ENCODE assay signal across 8 mouse cellular contexts in the genomic region with DNA sequence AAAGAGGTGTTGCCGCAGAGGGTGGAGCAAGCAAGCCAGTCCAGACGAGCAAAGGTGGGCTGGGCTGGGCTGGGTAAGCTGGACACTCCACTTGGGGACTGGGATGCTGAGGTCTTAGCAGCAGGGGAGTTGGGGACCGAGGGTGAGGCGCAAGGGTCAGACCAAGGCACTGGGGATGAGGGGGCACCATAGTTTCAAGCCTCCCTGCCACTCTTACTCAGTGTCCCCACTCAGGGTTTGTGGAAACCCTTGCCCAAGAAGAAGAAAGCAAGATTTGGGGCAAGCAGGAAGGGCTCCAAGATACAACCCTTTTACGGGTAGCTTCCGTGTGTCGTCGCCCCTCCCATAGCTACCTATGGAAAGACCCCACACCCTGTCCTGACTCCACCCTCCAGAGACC.
DNase-seq lines count a peak whose midpoint lies in the region; ATAC-seq and TF ChIP-seq lines count a peak whose summit lies in the region.

No protein-coding gene starts in this region.

- ATAC-seq in limb, embryonic 13.5 days (ENCODE audit: low FRiP score, low read depth): no peak
- 0 out of 2 replicates have a peak, but pooled peaks have one; percentile 12 for ATAC-seq in stomach, embryonic 16.5 days (ENCODE audit: insufficient read depth, low FRiP score)

- no peaks in the 10 kb centered on the region for H3K27me3 ChIP-seq in thymus, adult 2 months (ENCODE audit: control insufficient read depth, insufficient read depth, low read length)
- peaks cover 80% of the 10 kb centered on the region for H3K27me3 ChIP-seq in limb, embryonic 13.5 days
- peaks cover 2% of the 10 kb centered on the region; the same call in 1 of the 2 replicates for H3K27me3 ChIP-seq in stomach, embryonic 16.5 days (ENCODE audit: control insufficient read depth, insufficient read depth, low read length)

- H3K36me3 ChIP-seq in thymus, adult 2 months (ENCODE audit: control insufficient read depth, insufficient read depth, low read length): no peaks in the 10 kb centered on the region
- H3K36me3 ChIP-seq in limb, embryonic 13.5 days: no peaks in the 10 kb centered on the region
- H3K36me3 ChIP-seq in stomach, embryonic 16.5 days (ENCODE audit: control insufficient read depth, insufficient read depth, low read length): no peaks in the 10 kb centered on the region

- H3K4me2 ChIP-seq in limb, embryonic 13.5 days (replicated peaks): peak overlapping the region; percentile 98
- H3K4me2 ChIP-seq in stomach, embryonic 16.5 days (ENCODE audit: low read depth, low read length): peak overlapping the region; percentile 99

- peak overlapping the region; percentile 57 for H3K4me3 ChIP-seq in thymus, adult 2 months (ENCODE audit: control insufficient read depth, insufficient read depth, low read length)
- peak overlapping the region; percentile 54 for H3K4me3 ChIP-seq in limb, embryonic 13.5 days
- H3K4me3 ChIP-seq in stomach, embryonic 16.5 days (replicated peaks; ENCODE audit: low read length): peak overlapping the region; percentile 60

- H3K4me1 ChIP-seq in thymus, adult 2 months (replicated peaks; ENCODE audit: control insufficient read depth, insufficient read depth, low read length): peaks cover 11% of the 10 kb centered on the region
- H3K4me1 ChIP-seq in limb, embryonic 13.5 days: peaks cover 28% of the 10 kb centered on the region
- H3K4me1 ChIP-seq in stomach, embryonic 16.5 days (ENCODE audit: control insufficient read depth, insufficient read depth, low read length): peaks cover 8% of the 10 kb centered on the region

- 23% methylated on average over 8 of the region's 8 CpGs for WGBS in thymus, adult 2 months
- WGBS in limb, embryonic 13.5 days: 13% methylated on average over 8 of the region's 8 CpGs
- 10% methylated on average over 8 of the region's 8 CpGs for WGBS in stomach, embryonic 16.5 days

- H3K27ac ChIP-seq in thymus, adult 2 months (ENCODE audit: control insufficient read depth, insufficient read depth, low read length): no peak overlapping the region
- H3K27ac ChIP-seq in limb, embryonic 13.5 days: no peak overlapping the region
- H3K27ac ChIP-seq in stomach, embryonic 16.5 days (ENCODE audit: low read length): no peak overlapping the region

- peak; percentile 53 for DNase-seq in cerebellum, adult 11-12 months
- DNase-seq in cerebellum, postnatal 4 days (ENCODE audit: low spot score in 2 of 2): no peak
- DNase-seq in thymus, adult 2 months: peak; percentile 7
- no peak for DNase-seq in thymus, postnatal 14 days
- no peak for DNase-seq in layer of hippocampus, adult 8-10 months (ENCODE audit: low spot score in 2 of 2)
- DNase-seq in adrenal gland, adult 18-20 months (ENCODE audit: low spot score in 2 of 2): no peak

- H3K9ac ChIP-seq in limb, embryonic 13.5 days: peak overlapping the region; percentile 63; the same call in 1 of the 2 replicates
- peak overlapping the region; percentile 74 for H3K9ac ChIP-seq in stomach, embryonic 16.5 days (ENCODE audit: low read length)

- no peak for TF ChIP-seq CTCF in thymus, adult 2 months (IDR thresholded peaks at IDR 0.05; ENCODE audit: borderline replicate concordance, control insufficient read depth, extremely low read depth, insufficient read depth, low read length, poor library complexity)

- no peak for TF ChIP-seq POLR2A in thymus, adult 2 months (IDR thresholded peaks at IDR 0.05; ENCODE audit: control insufficient read depth, extremely low read depth, insufficient read depth, low read length, poor library complexity)

- H3K9me3 ChIP-seq in limb, embryonic 13.5 days: no peaks in the 10 kb centered on the region
- H3K9me3 ChIP-seq in stomach, embryonic 16.5 days (replicated peaks; ENCODE audit: control insufficient read depth, low read length): no peaks in the 10 kb centered on the region

Comparison
In these comparisons a context has a peak if more than half of its experiments do, and no peak if none do; other contexts are left out.
1. DNase-seq: peak in cerebellum, adult 11-12 months (single experiment) and thymus, adult 2 months (single experiment); none in cerebellum, postnatal 4 days (0 of 2), thymus, postnatal 14 days (single experiment), layer of hippocampus, adult 8-10 months (0 of 2) and adrenal gland, adult 18-20 months (0 of 2).
2. Peak in every context shown above with its lines, with median percentiles within 50 percentile points of each other: H3K4me3 ChIP-seq.